Mouse (Mus musculus): ENCODE measurements around the gene Samd8. TPM values are rescaled to one million over a fixed set of nuclear protein-coding genes. Genes with fewer than 3 reads are reported as not detected.

The Samd8 gene
- polyA plus RNA-seq (2017; shearing (Covaris generic)): 4.3 TPM

GRCm38 (mm10) chr14:21750008-21750880 is at the start of gene Samd8:
Gene Samd8, plus strand, starts transcription at chr14:21750531.

GRCm38 (mm10) chr14:21714486-21714885 is 35.8 kb upstream of the Samd8 start, which contains the start of gene Dupd1:
Gene Dupd1, minus strand, starts transcription at chr14:21714576.

GRCm38 (mm10) chr14:21750881-21751542 is 681 bp downstream of the Samd8 start, which contains the start of gene Dusp13:
Gene Dusp13, minus strand, starts transcription at chr14:21751181.

GRCm38 (mm10) chr14:21824938-21825337 is 74.6 kb downstream of the Samd8 start, which contains the start of gene Vdac2:
Gene Vdac2, plus strand, starts transcription at chr14:21825238.

Other genes starting within 250 kb of the Samd8 start
- not detected for gene Dupd1, start 36.0 kb upstream of the Samd8 start, polyA plus RNA-seq (2017; shearing (Covaris generic))
- gene Dusp13, start 650 bp downstream of the Samd8 start, polyA plus RNA-seq (2017; shearing (Covaris generic)): not detected
- 199 TPM for gene Vdac2, start 74.7 kb downstream of the Samd8 start, polyA plus RNA-seq (2017; shearing (Covaris generic))
- gene Comtd1, start 98.4 kb downstream of the Samd8 start, polyA plus RNA-seq (2017; shearing (Covaris generic)): 34.8 TPM
- gene Zfp503, start 239.1 kb downstream of the Samd8 start, polyA plus RNA-seq (2017; shearing (Covaris generic)): not detected